Mouse (Mus musculus) brain, embryonic 14.5 days (tissue): ENCODE data around the gene Gm3139.
"Not testable (repeated sequence)": the region's sequence is repeated elsewhere in the genome, so short reads cannot be mapped to it uniquely, and the experiment has no call there.

Experiments used
- CTCF ChIP-seq: fragments of 200-500 bp; IDR thresholded peaks from 2 replicates; pipeline ENCODE4 v1.5.1; 2012; ENCODE audit warnings: inconsistent platforms, mild to moderate bottlenecking, moderate library complexity, borderline replicate concordance; ENCODE audit not compliant: insufficient read depth, insufficient read length; ENCODE audit errors: extremely low read depth
- POLR2A ChIP-seq: fragments of 200-500 bp; IDR thresholded peaks from 2 replicates; pipeline ENCODE4 v1.6.1; 2012; ENCODE audit warnings: mild to moderate bottlenecking, inconsistent platforms, borderline replicate concordance; ENCODE audit not compliant: poor library complexity, insufficient read depth, insufficient read length, severe bottlenecking; ENCODE audit errors: extremely low read depth

GRCm38 (mm10) chr5:94525987-94526386 lies at the start of gene Gm3139:
- not testable (repeated sequence) for TF ChIP-seq CTCF, POLR2A
